Mouse (Mus musculus) heart, adult 2 months (tissue): ENCODE data around the gene Galnt9. TPM values are rescaled to one million over a fixed set of nuclear protein-coding genes. Genes with fewer than 3 reads are reported as not detected.

Experiments
- DNase-seq, 2 experiments: peaks; one replicate each; pipeline ENCODE4 v3.0.0; 2021
- H3K27ac ChIP-seq: fragments of 200-600 bp; 2 replicates; pipeline ENCODE4 v1.8.1; 2022
- H3K27me3 ChIP-seq: fragments of 200-500 bp; 2 replicates; pipeline ENCODE4 v1.6.1; 2012; ENCODE audit warnings: mild to moderate bottlenecking, low read length, inconsistent platforms, mixed read lengths; ENCODE audit not compliant: control insufficient read depth, insufficient read depth
- H3K36me3 ChIP-seq: fragments of 200-500 bp; 2 replicates; pipeline ENCODE4 v1.6.1; 2012; ENCODE audit warnings: low read length, inconsistent platforms; ENCODE audit not compliant: control insufficient read depth, insufficient read depth
- H3K4me1 ChIP-seq: fragments of 200-500 bp; 2 replicates; pipeline ENCODE4 v1.6.1; 2011; ENCODE audit warnings: low read length; ENCODE audit not compliant: control insufficient read depth, insufficient read depth
- H3K4me3 ChIP-seq: fragments of 200-600 bp; 2 replicates; pipeline ENCODE4 v1.8.1; 2022
- H3K79me2 ChIP-seq: fragments of 200-500 bp; replicated peaks from 2 replicates; pipeline ENCODE4 v1.6.1; 2012; ENCODE audit warnings: mild to moderate bottlenecking, inconsistent platforms, low read length, moderate library complexity, mixed read lengths; ENCODE audit not compliant: control insufficient read depth, insufficient read depth
- H3K9ac ChIP-seq: fragments of 200-500 bp; 2 replicates; pipeline ENCODE4 v1.6.1; 2012; ENCODE audit warnings: low read depth, mild to moderate bottlenecking, control low read depth, inconsistent platforms, low read length, mixed read lengths
- CTCF ChIP-seq: fragments of 200-600 bp; IDR thresholded peaks from 2 replicates; pipeline ENCODE4 v1.8.1; 2022; ENCODE audit warnings: antibody characterized with exemption, mild to moderate bottlenecking, moderate library complexity
- EP300 ChIP-seq: fragments of 200-500 bp; IDR thresholded peaks from 2 replicates; pipeline ENCODE4 v1.6.1; 2011; ENCODE audit warnings: low read depth, low read length, control low read depth; ENCODE audit not compliant: insufficient read depth
- POLR2A ChIP-seq: fragments of 200-500 bp; IDR thresholded peaks from 2 replicates; pipeline ENCODE4 v1.6.1; 2011; ENCODE audit warnings: mild to moderate bottlenecking, low read depth, low read length, control low read depth; ENCODE audit not compliant: insufficient read depth
- WGBS: fragments of 180-500 bp; shearing (Covaris S2); methylation state at CpG from one replicate; pipeline ENCODE4 v1.1.7; 2018; 5-methylcytosine and 5-hydroxymethylcytosine counted together
- intact Hi-C: fragments of 180-260 bp; cut with DNase I; formaldehyde crosslinking; loops from one replicate; pipeline ENCODE4 v1.15.1; 2025
- polyA plus RNA-seq: library from polyadenylated mRNA; depleted of rRNA; stranded (reverse); fragments of >200 nt; gene quantifications from 2 replicates; pipeline ENCODE4 v1.2.3, GENCODE M21; 2012
- total RNA-seq, 2 experiments: library from RNA; stranded (reverse); gene quantifications; 2 replicates each; pipeline ENCODE4 v1.2.3; 2021

Galnt9 gene
- total and polyA plus RNA-seq, 3 experiments: 0.20 TPM; not detected in 2

DNA sequence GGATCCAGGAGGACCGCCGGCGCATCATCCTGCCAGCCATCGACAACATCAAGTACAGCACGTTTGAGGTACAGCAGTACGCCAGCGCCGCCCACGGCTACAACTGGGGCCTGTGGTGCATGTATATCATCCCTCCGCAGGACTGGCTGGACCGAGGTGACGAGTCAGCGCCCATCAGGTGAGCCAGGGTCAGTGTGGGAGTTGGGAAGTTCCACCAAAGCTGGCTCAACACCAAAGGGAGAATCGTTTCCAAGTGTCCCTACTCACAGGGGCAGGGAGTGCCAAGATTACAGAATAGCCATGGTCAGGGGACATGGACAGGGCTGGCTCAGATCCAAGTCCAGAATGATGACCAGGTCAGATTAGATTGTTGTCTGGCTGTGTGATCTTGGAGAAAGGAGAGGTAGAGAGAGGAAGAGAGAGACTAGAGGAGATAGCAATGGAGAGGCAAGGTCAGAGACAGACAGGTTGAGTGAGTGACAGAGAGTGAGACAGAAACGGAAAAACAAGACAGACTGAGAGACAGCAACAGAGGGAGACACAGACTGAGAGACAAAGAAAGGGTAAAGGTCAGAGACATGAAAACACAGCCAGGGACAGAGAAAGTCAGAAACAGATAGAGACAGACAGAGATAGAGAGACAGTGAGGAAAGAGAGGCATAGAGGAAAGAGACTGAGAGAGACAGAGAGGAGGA, 52.1 kb downstream of the Galnt9 start:
- no peak overlapping the region for H3K4me3 ChIP-seq
- no peaks in the 10 kb centered on the region for H3K79me2 ChIP-seq
- no peaks in the 10 kb centered on the region for H3K27me3 ChIP-seq
- H3K9ac ChIP-seq: no peak overlapping the region
- intact Hi-C loops: no loop called here
- no peak for DNase-seq
- H3K4me1 ChIP-seq: peaks cover 2% of the 10 kb centered on the region
- TF ChIP-seq POLR2A: no peak
- no peak for TF ChIP-seq EP300
- WGBS: 75% methylated on average over 15 of the region's 15 CpGs
- no peaks in the 10 kb centered on the region for H3K36me3 ChIP-seq
- H3K27ac ChIP-seq: no peak overlapping the region

GRCm38 (mm10) chr5:110597502-110597901, 53.3 kb downstream of the Galnt9 start:
- 18% methylated on average over 2 of the region's 2 CpGs for WGBS
- peaks cover 2% of the 10 kb centered on the region for H3K4me1 ChIP-seq

DNA sequence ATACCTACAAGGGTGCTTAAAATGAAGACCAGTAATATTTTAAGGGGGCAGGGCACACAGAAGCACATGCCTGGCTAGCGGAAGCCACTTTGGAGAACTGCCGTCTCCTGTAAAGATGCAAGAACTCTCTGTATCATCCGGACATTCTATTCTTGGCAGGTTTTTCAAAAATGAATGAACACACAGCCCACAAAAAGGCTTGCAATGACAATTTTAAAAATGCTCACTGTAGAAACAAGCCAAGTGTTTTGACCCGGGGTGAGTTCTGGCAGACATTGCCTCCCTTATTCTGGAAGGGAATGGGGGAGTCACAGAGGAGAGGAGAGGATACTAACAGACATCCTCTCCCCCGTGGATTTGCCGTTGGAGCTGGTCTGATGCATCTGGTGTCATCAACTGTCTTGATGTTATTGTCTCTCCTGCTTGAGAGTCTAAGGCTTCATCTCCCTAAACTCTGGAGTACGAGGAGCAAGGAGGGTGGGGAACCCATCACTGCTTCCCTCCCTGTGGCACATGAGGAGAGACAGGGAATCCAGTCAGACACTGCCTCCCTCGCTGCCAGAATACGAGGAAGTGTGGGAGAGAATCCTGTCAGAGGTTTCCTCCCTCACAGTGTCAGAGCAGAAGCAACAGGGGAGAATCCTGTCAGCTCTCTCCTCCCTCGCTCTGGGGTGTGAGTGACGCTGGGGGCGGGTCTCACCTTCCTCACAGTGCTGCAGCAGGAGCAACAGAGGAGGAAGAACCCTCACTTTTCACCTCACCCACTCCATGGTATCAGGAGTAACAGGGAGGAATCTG, 54.3 kb downstream of the Galnt9 start:
- intact Hi-C loops: no loop called here
- H3K27me3 ChIP-seq: no peaks in the 10 kb centered on the region

More at GRCm38 (mm10) chr5:110597502-110597901, 53.3 kb downstream of the Galnt9 start:
- H3K36me3 ChIP-seq: no peaks in the 10 kb centered on the region
- no peaks in the 10 kb centered on the region for H3K27me3 ChIP-seq
- H3K9ac ChIP-seq: no peak overlapping the region
- TF ChIP-seq POLR2A: no peak
- no peak for TF ChIP-seq CTCF
- TF ChIP-seq EP300: no peak
- no peak for DNase-seq
- no peak overlapping the region for H3K27ac ChIP-seq
- H3K4me3 ChIP-seq: no peak overlapping the region
- intact Hi-C loops: no loop called here
- H3K79me2 ChIP-seq: no peaks in the 10 kb centered on the region

GRCm38 (mm10) chr5:110603016-110603685, 59.0 kb downstream of the Galnt9 start:
- Histone ChIP-seq H3K79me2 (no peaks in the 10 kb centered on the region), H3K27ac (no peak overlapping the region), H3K36me3 (no peaks in the 10 kb centered on the region), H3K9ac (no peak overlapping the region), H3K4me1 (peaks cover 2% of the 10 kb centered on the region), H3K27me3 (no peaks in the 10 kb centered on the region), H3K4me3 (no peak overlapping the region)
- intact Hi-C loops: no loop called here
- TF ChIP-seq POLR2A (no peak), EP300 (no peak), CTCF (no peak)
- DNase-seq: peak in 1 of 2 experiments; percentile 13
- WGBS: 72% methylated on average over 7 of the region's 7 CpGs

More for the DNA sequence above, 54.3 kb downstream of the Galnt9 start:
- Histone ChIP-seq H3K27ac (no peak overlapping the region), H3K4me1 (peaks cover 2% of the 10 kb centered on the region), H3K36me3 (no peaks in the 10 kb centered on the region), H3K4me3 (no peak overlapping the region), H3K9ac (no peak overlapping the region), H3K79me2 (no peaks in the 10 kb centered on the region)
- DNase-seq: peak in 1 of 2 experiments; percentile 13
- WGBS: 9% methylated on average over 12 of the region's 12 CpGs
- TF ChIP-seq POLR2A: no peak
- TF ChIP-seq EP300: no peak
- TF ChIP-seq CTCF: no peak

GRCm38 (mm10) chr5:110604311-110604710, 60.2 kb downstream of the Galnt9 start:
- no peak overlapping the region for H3K27ac ChIP-seq
- H3K79me2 ChIP-seq: no peaks in the 10 kb centered on the region
- no peaks in the 10 kb centered on the region for H3K4me1 ChIP-seq
- H3K9ac ChIP-seq: no peak overlapping the region
- 76% methylated on average over 2 of the region's 2 CpGs for WGBS
- no peaks in the 10 kb centered on the region for H3K36me3 ChIP-seq
- no peak overlapping the region for H3K4me3 ChIP-seq
- intact Hi-C loops: no loop called here
- no peak for DNase-seq
- TF ChIP-seq EP300: no peak
- no peaks in the 10 kb centered on the region for H3K27me3 ChIP-seq
